Mouse (Mus musculus): ENCODE measurements around the gene Olfr782.
"Not testable (repeated sequence)": the region's sequence is repeated elsewhere in the genome, so short reads cannot be mapped to it uniquely, and the experiment has no call there.

- TF ChIP-seq CTCF (IDR thresholded peaks at IDR 0.05; ENCODE audit: borderline replicate concordance, extremely low read depth, insufficient read depth, insufficient read length); POLR2A (IDR thresholded peaks at IDR 0.05; ENCODE audit: borderline replicate concordance, extremely low read depth, insufficient read depth, insufficient read length, poor library complexity, severe bottlenecking): not testable (repeated sequence)
These were observed 25.4 kb downstream of the Olfr782 start for GRCm38 (mm10) chr10:129374051-129374450.
